Mouse (Mus musculus) kidney, adult 10 weeks (tissue): Measurements from ENCODE around the gene H2-Ab1. TPM values are rescaled to one million over a fixed set of nuclear protein-coding genes. Genes with fewer than 3 reads are reported as not detected.

Experiments
- polyA plus RNA-seq: library from polyadenylated mRNA; stranded (reverse); fragments of 350-450 nt; fragmentation: Illumina TruSeq; extraction: RNeasy Lipid Tissue Mini Kit (QIAGEN cat#74804); gene quantifications from one replicate; pipeline ENCODE4 v1.2.3, GENCODE M21; 2014; ENCODE audit warnings: low read depth, low replicate concordance

Gene H2-Ab1
- 18.3 TPM for polyA plus RNA-seq

GRCm38 (mm10) chr17:34257594-34258375, at the start of gene H2-Ab1:
H2-Ab1 (plus strand) TSS chr17:34257689.

GRCm38 (mm10) chr17:34238706-34239105, 18.8 kb upstream of the H2-Ab1 start, which contains the start of gene H2-Ob:
H2-Ob (plus strand) TSS chr17:34238903.

DNA sequence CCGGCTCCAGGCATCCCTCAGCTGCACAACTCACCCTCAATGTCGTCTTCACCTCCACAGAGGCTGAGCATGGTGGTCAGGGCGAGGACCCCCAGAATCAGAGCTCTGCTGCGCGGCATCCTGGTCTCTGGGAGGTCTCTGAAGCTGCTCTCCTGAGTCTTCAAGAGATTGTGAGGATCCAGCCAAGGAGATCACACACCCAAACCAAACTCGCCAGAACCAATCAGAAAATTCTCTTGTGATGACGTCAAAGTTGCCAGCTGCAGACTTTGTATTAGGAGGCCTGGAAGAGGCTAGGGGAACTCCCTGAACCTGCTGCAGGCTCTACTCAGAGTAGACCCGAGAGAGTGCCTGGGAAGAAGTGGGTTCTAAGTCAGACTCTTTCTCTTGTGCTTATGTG, 30.2 kb downstream of the H2-Ab1 start, which contains the start of gene H2-Aa:
Gene H2-Aa, minus strand, starts transcription at position 176 of the 400 bp plus-strand sequence.

DNA sequence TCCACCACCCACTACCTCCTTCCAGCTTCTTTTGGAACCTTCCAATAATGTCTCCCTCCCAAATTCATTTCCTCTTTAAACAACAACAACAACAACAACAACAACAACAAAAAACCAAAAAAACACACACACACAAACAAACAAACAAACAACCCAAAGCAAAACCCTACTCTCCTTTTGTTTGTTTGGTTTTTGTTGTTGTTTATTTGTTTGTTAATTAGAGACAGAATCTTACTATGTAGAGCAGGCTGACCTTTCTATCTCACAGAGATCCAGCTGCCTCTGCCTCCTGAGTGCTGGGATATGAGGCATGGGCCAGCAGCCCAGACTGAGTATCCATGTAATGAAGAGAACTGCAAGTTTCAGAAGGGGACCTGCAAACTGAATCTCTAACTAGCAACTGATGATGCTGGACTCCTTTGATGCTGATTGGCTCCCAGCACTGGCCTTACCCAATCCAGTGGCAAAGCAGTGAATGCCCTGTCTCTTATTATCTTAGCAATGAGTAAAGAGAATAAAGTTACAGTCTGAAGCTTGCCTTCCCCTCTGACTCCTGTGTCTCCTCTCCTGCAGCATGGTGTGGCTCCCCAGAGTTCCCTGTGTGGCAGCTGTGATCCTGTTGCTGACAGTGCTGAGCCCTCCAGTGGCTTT, 48.0 kb downstream of the H2-Ab1 start, which contains the start of gene H2-Eb1:
Gene H2-Eb1, plus strand, starts transcription at position 488 of the 651 bp plus-strand sequence.

Other genes starting within 250 kb of the H2-Ab1 start
- 0.44 TPM for gene Ring1, start 233.0 kb upstream of the H2-Ab1 start, polyA plus RNA-seq
- 3.7 TPM for gene H2-Ke6, start 229.6 kb upstream of the H2-Ab1 start, polyA plus RNA-seq
- gene Slc39a7, start 226.0 kb upstream of the H2-Ab1 start, polyA plus RNA-seq: 0.73 TPM
- 0.77 TPM for gene Rxrb, start 225.9 kb upstream of the H2-Ab1 start, polyA plus RNA-seq
- not detected for gene Col11a2, start 218.3 kb upstream of the H2-Ab1 start, polyA plus RNA-seq
- gene H2-Oa, start 165.3 kb upstream of the H2-Ab1 start, polyA plus RNA-seq: not detected
- not detected for gene H2-DMa, start 138.1 kb upstream of the H2-Ab1 start, polyA plus RNA-seq
- 167 TPM for gene Brd2, start 135.1 kb upstream of the H2-Ab1 start, polyA plus RNA-seq
- gene H2-DMb2, start 114.4 kb upstream of the H2-Ab1 start, polyA plus RNA-seq: 0.44 TPM
- 7.9 TPM for gene H2-DMb1, start 104.6 kb upstream of the H2-Ab1 start, polyA plus RNA-seq
- gene Tap1, start 70.1 kb upstream of the H2-Ab1 start, polyA plus RNA-seq: 1.2 TPM
- gene Psmb9, start 69.9 kb upstream of the H2-Ab1 start, polyA plus RNA-seq: not detected
- gene Psmb8, start 60.0 kb upstream of the H2-Ab1 start, polyA plus RNA-seq: 0.73 TPM
- gene Tap2, start 54.2 kb upstream of the H2-Ab1 start, polyA plus RNA-seq: not detected
- 1.1 TPM for gene H2-Ob, start 18.8 kb upstream of the H2-Ab1 start, polyA plus RNA-seq
- 51.8 TPM for gene H2-Aa, start 30.1 kb downstream of the H2-Ab1 start, polyA plus RNA-seq
- 2.6 TPM for gene H2-Eb1, start 48.2 kb downstream of the H2-Ab1 start, polyA plus RNA-seq
- not detected for gene H2-Eb2, start 68.0 kb downstream of the H2-Ab1 start, polyA plus RNA-seq
- gene Btnl2, start 97.1 kb downstream of the H2-Ab1 start, polyA plus RNA-seq: not detected
- gene Btnl1, start 119.4 kb downstream of the H2-Ab1 start, polyA plus RNA-seq: not detected
- gene BC051142, start 141.1 kb downstream of the H2-Ab1 start, polyA plus RNA-seq: 1.9 TPM
- not detected for gene Btnl4, start 219.6 kb downstream of the H2-Ab1 start, polyA plus RNA-seq